Mouse (Mus musculus): ENCODE measurements at regions not wholly inside any gene's neighbourhood (a gene's known extent, or its start where the extent isn't known, plus 50 kb on each side); places are given as distances from the start of the nearest gene placed in this dataset.

DNA sequence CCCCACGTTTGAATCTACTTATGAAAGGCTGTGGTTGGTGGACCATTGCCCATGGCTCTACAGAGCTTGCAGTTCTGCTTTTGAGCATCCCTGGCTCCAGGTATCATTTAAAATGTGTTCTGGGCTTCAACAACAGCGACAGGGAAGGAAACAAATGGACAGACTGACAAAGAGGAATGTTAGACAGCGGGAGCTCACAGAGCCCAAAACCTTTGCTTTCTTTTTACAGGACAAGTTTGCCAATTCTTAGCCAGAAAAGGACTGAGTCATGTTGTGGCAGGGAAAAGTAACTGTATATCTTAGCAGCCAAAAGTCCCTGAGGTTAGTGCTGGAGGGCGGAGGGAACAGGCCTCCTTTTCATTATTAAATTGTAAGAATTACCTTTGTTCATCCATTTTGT lies 219.7 kb downstream of the Fndc1 start:
- TF ChIP-seq CTCF (IDR thresholded peaks at IDR 0.05; ENCODE audit: borderline replicate concordance, control insufficient read depth, extremely low read depth, insufficient read depth, low read length, poor library complexity) (no peak), POLR2A (IDR thresholded peaks at IDR 0.05; ENCODE audit: control insufficient read depth, extremely low read depth, insufficient read depth, low read length, poor library complexity) (no peak)

Data from thymus, adult 2 months (tissue).